Mouse (Mus musculus): Measurements from ENCODE around the gene St6gal1.

GRCm38 (mm10) chr16:23370724-23371123 lies 146.2 kb downstream of the St6gal1 start:
- TF ChIP-seq CTCF (IDR thresholded peaks at IDR 0.05; ENCODE audit: extremely low read depth, insufficient read depth, low read length) (no peak), POLR2A (IDR thresholded peaks at IDR 0.05; ENCODE audit: extremely low read depth, insufficient read depth, low read length) (no peak)
